Mouse (Mus musculus): ENCODE results near the gene Birc6. TPM values are rescaled to one million over a fixed set of nuclear protein-coding genes. Genes with fewer than 3 reads are reported as not detected.

Birc6 gene
- polyA plus RNA-seq (2012; rRNA removed; ENCODE audit: low replicate concordance), result 36.1 and 56.3 TPM in 2 replicates

DNA sequence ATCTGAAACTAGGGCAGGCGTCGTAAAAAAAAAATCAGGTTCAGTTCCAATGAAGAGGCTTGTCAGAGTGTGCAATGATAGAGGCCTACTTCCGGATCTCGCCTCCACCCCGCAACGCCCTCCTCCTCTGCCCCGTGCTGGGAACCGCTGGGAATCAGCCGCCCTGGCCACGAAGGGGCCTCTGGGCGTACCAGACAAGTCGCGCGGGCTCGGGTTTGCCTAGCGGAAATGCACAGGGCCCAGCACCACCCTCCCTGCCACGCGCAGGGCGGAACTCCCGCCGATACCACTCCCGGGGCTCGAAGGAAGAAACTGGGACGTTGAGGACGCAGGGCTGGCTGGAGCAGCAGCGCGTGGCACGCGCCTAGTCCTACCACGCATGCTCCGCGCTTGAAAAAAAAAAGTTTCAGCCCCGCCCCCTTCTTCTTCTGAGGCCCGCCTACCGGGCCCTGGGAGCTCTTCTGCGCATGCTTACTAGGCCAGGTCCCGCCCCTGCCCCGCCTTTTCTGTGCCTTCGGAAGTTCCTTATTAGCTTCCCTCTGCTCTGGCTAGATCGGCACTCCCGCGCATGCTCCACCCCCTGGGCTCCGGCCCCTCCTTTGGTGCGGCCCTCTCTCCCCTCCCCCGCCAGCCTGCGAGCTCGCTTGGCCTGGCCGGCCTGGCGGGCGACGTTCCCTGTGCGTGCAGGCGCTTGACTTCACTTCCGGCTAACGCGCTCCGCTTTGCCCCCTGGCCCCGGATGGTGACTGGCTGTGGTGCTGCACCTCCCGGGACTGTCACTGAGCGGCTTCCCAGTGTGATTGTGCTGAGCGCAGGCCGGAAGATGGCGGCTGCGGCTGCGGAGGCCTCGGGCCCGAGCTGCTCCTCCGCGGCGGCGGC is at the start of gene Birc6:
Gene Birc6 (plus strand): TSS at position 567 of the 879 bp plus-strand sequence.

DNA sequence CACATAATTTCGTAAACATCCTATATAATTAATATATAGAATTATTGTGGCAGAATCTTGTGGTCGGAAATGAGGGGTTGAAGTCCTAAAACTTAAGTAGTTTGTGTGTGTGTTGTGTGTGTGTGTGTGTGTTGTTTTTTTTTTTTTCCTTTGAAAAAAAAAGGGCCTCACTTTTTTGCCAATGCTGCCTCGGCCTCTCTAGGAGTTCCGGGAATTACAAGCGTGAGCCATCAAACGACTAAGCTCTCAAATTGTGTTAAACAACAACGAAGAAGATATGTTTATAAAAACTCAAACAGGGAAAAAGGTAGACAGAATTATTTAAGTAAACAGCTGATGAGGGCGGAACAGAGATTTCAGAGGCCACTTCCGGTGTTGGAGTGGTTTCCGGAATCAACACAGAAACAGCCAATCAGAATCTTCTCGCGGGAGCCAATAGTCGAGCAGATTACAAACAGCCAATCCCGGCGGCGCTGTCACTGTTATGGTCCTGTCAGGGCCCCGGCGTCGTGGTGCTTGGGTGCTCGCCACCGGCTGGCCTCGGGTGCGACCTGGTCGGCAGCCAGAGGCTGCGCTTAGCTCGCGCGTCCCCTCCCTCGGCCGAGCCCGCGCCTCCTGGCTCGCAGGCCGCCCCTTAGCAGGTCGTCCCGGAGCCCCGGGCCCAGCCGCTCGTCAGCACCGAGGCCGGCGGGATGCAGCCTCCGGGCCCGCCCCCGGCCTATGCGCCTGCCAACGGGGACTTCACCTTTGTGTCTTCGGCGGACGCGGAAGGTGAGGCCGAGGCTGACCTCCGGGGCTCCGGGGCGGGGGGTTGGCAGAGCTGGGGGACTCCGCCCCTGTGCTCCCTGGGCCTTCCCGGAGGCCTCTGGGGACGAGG is 38.8 kb upstream of the Birc6 start, which contains the start of gene Yipf4:
Gene Yipf4 (plus strand): TSS at position 470 of the 877 bp plus-strand sequence.

DNA sequence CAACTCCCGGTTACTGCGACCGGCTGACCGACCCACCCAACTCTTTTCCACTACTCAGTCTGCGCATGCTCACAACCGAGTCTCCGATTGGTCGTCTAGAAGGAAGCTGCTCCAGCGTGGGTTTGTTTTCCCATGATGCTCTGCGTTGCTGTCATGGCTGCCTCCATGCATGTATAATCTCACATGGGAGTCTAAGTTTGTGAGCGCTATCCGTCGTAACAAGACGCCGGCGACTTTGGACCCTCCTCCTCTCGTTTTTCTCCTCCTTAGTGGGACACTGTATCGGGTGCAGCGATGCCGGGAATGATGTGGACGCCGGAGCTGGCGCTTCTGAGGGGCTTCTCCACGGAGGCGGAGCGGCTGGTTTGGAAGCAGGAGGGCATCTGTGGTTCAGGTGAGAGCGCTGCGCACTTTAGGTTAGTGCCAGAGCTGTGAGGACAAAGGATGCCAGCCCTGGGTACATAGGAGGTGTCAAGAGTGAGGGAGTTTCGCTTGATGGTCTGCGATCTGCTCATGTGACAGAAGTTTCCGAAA is 189.6 kb downstream of the Birc6 start, which contains the start of gene Ttc27:
Gene Ttc27 (plus strand): TSS at position 115 of the 534 bp plus-strand sequence.

Other genes starting within 250 kb of the Birc6 start
- gene Memo1, start 232.8 kb upstream of the Birc6 start, polyA plus RNA-seq (2012; rRNA removed; ENCODE audit: low replicate concordance), result 10.7 and 15.5 TPM in 2 replicates
- 20.2 and 28.6 TPM in 2 replicates for gene Dpy30, start 204.4 kb upstream of the Birc6 start, polyA plus RNA-seq (2012; rRNA removed; ENCODE audit: low replicate concordance)
- gene Spast, start 189.3 kb upstream of the Birc6 start, polyA plus RNA-seq (2012; rRNA removed; ENCODE audit: low replicate concordance), result 3.5 and 7.5 TPM in 2 replicates
- gene Slc30a6, start 132.7 kb upstream of the Birc6 start, polyA plus RNA-seq (2012; rRNA removed; ENCODE audit: low replicate concordance), result 13.5 and 15.0 TPM in 2 replicates
- 2.1 and 4.4 TPM in 2 replicates for gene Nlrc4, start 69.2 kb upstream of the Birc6 start, polyA plus RNA-seq (2012; rRNA removed; ENCODE audit: low replicate concordance)
- gene Yipf4, start 38.8 kb upstream of the Birc6 start, polyA plus RNA-seq (2012; rRNA removed; ENCODE audit: low replicate concordance), result 117 and 249 TPM in 2 replicates
- gene Ttc27, start 189.4 kb downstream of the Birc6 start, polyA plus RNA-seq (2012; rRNA removed; ENCODE audit: low replicate concordance), result 1.1 and 1.3 TPM in 2 replicates

Measured in duodenum, adult 2 months (tissue).